Mouse (Mus musculus) embryonic fibroblast, embryonic 13.5 days (primary cell): Measurements from ENCODE around the gene Endou. TPM values are rescaled to one million over a fixed set of nuclear protein-coding genes. Genes with fewer than 3 reads are reported as not detected.

Experiments
- H3K27ac ChIP-seq: 2 replicates; pipeline ENCODE4 v1.5.1; 2012; ENCODE audit warnings: low read length, control low read depth, inconsistent platforms; ENCODE audit not compliant: insufficient read depth
- H3K4me1 ChIP-seq: 2 replicates; pipeline ENCODE4 v1.6.1; 2011; ENCODE audit warnings: low read length; ENCODE audit not compliant: control insufficient read depth, insufficient read depth
- H3K4me3 ChIP-seq: 2 replicates; pipeline ENCODE4 v1.5.1; 2011; ENCODE audit warnings: mild to moderate bottlenecking, control low read depth, low read length; ENCODE audit not compliant: insufficient read depth
- CTCF ChIP-seq: IDR thresholded peaks from 2 replicates; pipeline ENCODE4 v1.5.1; 2011; ENCODE audit warnings: mild to moderate bottlenecking, control low read depth, low read length, moderate library complexity, borderline replicate concordance; ENCODE audit not compliant: insufficient read depth
- POLR2A ChIP-seq: IDR thresholded peaks from 2 replicates; pipeline ENCODE4 v1.6.1; 2011; ENCODE audit warnings: low read depth, mild to moderate bottlenecking, control low read depth, low read length, moderate library complexity
- polyA plus RNA-seq: library from polyadenylated mRNA; stranded (reverse); fragments of >200 nt; gene quantifications from 2 replicates; pipeline ENCODE4 v1.2.4, GENCODE M21; 2011; ENCODE audit warnings: low read depth; ENCODE audit not compliant: missing spikeins, insufficient read length

Endou gene
- not detected in 2 replicates for polyA plus RNA-seq

DNA sequence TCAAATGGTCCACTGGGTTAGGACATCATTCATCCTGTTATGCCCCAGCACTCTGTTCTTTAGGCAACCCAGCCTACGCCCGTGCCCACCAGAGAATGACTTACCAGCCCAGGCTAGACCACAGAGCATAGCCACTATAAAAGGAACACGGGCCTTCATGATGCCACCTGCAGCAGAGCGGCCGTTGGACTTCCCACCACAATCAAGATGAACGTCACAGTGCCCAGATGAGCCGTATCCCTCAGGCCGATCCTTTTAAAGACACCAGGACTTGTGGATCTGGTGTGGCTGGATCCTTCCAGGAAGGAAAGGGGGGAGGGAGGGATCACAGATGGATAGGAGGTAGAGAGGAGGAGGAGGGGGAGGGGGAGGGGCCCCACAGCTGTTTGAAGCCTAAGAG, at the start of gene Endou:
Gene Endou, minus strand, starts transcription at position 229 of the 400 bp plus-strand sequence.
- no peak for TF ChIP-seq CTCF
- TF ChIP-seq POLR2A = no peak
- no peak within 1 kb of the TSS for H3K27ac ChIP-seq
- H3K4me3 ChIP-seq = no peak within 1 kb of the TSS
- no peaks in the 10 kb centered on the region for H3K4me1 ChIP-seq

DNA sequence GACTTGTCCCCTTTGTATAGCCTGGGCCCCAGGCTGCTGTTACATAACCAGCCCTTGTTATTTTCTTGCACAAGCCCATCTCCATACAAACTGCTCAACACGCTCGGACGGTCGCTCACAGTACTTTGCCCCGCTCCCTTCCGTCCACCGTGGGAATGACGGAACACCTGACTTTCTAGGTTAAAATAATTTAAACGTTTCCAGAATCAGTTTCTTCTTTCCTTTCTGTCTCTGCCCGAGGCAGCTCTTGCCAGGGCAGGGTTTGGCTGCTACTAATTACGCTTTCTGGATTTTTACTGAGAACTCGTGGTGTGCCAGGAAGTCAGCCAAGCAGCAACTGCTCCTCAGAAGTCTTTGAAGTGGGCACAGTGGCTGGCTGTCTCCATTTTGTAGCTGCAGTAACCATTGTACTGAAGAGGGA, 49.5 kb upstream of the Endou start:
- peaks cover 17% of the 10 kb centered on the region for H3K4me1 ChIP-seq
- H3K4me3 ChIP-seq = no peak overlapping the region
- TF ChIP-seq CTCF = no peak
- TF ChIP-seq POLR2A = no peak
- peak overlapping the region; percentile 91 for H3K27ac ChIP-seq

DNA sequence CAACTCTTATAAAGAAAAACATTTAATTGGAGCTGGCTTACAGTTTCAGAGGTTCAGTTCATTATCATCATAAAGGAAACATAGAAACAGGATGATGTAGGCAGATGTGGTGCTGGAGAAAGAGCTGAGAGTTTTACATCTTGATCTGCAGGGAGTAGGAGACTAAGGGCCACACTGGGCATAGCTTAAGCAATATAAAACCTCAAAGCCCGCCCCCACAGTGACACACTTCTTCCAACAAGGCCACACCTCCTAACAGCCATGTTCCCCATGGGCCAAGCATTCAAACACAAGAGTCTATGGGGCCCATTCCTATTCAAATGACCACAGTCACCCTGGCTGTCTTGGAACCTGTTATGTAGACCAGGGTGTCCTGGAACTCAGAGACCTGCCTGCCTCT, 48.4 kb upstream of the Endou start:
- TF ChIP-seq POLR2A (no peak), CTCF (no peak)
- no peak overlapping the region for H3K4me3 ChIP-seq
- peaks cover 21% of the 10 kb centered on the region for H3K4me1 ChIP-seq
- peak overlapping the region; percentile 91 for H3K27ac ChIP-seq

DNA sequence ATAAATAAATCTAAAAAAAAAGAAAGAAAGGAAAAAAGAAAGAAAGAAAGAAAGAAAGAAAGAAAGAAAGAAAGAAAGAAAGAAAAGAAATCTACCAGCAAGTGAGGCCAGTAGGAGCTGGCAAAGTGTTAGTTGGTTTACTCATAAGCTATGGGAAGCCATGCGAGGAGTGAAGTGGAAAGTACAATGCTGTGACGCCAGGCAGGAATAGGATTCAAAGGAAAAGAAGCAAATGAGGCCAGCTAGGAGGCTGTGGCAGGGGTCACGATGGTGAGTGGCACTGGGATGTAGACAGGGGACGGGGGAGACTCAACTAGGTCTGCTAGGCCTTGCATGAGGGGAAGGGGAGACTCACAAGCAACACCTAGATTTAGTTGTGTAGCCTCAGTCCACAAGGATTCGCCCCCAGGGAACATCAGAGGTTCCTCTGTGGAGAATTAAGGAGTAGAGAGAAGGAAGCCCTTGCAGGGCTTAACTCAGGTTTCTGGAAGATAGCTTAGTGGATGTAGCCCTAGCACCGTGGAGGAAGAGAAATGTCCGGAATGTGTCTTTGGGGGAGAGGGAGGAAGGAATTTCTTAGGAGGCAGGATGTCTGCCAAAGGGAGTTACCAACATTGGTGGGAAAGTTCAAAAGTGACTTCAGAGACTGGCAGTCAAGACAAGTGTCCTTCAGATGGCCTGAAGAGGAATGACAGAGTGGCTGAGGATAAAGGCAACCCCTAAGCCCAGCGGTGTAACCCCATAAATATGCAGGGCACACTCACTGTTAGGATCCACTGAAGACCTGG, 47.4 kb upstream of the Endou start, which contains the start of gene Slc48a1:
Gene Slc48a1, plus strand, starts transcription at position 210 of the 788 bp plus-strand sequence.
- peaks cover 21% of the 10 kb centered on the region for H3K4me1 ChIP-seq
- no peak within 1 kb of the TSS for H3K4me3 ChIP-seq
- peak within 1 kb of the TSS; percentile 22 for H3K27ac ChIP-seq
- TF ChIP-seq POLR2A = no peak
- TF ChIP-seq CTCF = no peak

DNA sequence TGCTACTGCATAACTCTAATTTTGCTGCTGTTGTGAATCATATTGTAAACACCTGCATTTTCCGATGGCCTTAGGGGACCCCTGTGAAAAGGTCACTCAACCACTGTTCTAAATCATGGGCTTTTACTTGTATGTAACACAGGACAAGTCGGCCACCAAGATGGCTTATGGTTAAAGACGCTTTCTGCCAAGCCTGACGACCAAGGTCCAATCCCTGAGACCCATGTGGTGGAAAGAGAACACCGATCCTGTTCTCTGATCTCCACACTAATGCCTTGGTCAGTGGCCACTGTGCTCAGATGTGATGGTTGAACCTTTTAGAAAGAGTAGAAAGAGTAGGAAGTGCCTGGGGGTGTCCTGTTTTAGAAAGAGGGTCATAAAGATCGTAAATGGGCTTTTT, 45.8 kb upstream of the Endou start:
- peaks cover 28% of the 10 kb centered on the region for H3K4me1 ChIP-seq
- TF ChIP-seq CTCF = no peak
- no peak for TF ChIP-seq POLR2A
- H3K27ac ChIP-seq = no peak overlapping the region

DNA sequence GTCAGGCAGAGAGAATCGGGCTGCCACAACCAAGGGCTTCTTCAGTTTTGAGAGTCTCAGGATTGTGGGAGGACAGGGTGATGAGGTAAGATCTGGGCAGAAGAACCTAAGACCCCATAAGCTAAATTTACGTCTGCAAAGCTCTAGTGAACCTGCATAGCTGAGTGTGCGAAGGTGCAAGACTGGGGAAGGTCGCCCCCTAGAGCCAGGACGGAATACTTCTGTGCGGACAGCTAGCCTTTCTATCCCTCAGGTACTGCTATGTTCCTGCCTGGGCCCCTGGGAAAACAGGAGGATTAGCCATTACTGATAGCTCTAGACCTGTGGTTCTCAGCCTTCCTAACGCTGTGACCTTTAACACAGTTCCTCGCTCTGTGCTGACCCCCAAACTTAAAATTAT, 45.4 kb upstream of the Endou start:
- Histone ChIP-seq H3K4me3 (no peak overlapping the region), H3K4me1 (peaks cover 28% of the 10 kb centered on the region), H3K27ac (no peak overlapping the region)
- TF ChIP-seq POLR2A (no peak), CTCF (peak; percentile 80)

More for the DNA sequence above, 45.8 kb upstream of the Endou start:
- no peak overlapping the region for H3K4me3 ChIP-seq

DNA sequence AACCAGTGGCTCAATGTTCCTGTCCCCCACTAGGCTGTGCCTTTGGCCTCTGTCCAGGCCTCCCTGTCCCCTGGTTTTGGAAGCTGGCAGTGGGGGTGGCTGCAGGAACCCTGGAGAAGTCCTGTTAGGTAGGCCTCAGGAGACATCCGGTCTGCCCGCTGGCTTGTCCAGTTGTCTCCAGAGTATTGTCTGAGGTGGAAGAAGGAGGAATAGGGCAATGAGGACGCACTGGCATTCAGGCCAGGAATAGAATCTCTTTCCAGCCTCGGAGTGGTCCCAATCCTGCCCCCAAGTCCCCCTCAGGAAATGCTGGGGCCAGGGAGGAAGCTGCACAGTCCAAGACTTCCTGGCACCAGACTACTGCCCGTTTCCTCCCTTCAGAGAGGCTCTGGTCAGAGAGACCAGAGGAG, 42.8 kb upstream of the Endou start:
- no peak overlapping the region for H3K27ac ChIP-seq
- no peak overlapping the region for H3K4me3 ChIP-seq
- TF ChIP-seq CTCF = no peak
- no peak for TF ChIP-seq POLR2A
- peaks cover 19% of the 10 kb centered on the region for H3K4me1 ChIP-seq

DNA sequence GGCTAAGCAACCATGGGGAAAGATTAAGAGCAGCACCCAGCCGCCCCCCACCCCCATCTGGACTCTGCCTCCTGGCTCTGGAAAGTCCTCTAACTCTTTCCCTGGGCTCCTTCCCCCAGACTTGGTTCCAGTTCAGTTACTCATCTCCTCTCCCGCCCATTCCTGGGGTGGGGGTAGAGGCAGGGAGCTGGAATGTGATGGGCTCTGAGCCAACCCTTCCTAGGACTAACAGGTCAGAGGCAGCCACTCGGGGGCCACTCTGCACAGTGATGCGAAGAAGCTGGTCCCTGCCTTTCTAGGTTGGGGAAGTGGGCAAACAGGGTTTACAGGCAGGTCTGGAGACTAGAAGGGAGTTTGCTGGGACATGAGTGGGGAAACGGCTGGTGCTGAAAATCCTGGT, 42.0 kb upstream of the Endou start:
- Histone ChIP-seq H3K4me3 (no peak overlapping the region), H3K4me1 (peaks cover 12% of the 10 kb centered on the region), H3K27ac (peak overlapping the region; percentile 95)
- TF ChIP-seq POLR2A (no peak; the same call in 1 of the 2 replicates), CTCF (no peak)

DNA sequence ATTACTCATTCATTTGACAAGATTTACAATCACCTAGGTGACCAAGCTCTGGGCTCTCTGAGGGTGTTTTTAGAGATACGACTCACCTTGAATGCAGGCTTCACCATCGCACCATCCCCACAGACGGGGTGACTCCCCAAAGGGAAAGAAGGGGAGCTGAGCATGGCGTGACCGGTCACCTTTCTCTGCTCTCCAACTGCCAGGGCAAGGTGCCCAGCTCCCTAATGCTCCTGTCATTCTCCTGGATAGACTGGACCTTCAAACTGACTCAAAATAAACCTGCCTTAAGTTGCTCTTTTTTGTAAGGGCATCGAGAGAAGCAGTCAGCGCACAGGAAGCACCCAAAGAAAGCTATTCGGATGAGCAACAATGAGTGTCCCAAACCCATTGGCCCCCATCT, 39.1 kb upstream of the Endou start:
- no peak overlapping the region for H3K4me3 ChIP-seq
- TF ChIP-seq CTCF (no peak), POLR2A (no peak)
- no peak overlapping the region for H3K27ac ChIP-seq
- H3K4me1 ChIP-seq = peaks cover 7% of the 10 kb centered on the region

DNA sequence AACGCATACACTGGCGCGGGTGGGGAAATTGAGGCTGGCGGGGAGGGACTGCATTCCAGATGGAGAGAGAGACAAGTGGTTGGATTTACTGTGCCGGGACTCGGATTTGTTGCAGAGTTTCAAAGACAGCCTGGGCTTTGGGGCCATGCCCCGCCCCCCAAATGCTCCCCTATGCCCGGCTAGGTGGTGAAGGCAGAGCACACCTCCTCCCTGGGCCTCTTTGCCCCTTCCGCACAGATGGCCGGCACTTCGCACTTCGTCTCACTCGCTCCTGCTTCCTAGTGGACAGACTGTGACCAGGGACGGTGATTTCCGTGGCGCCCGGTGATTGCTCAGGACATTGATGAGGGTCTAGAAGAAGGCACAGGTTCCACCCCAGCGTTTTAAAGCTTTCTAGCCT, 37.1 kb upstream of the Endou start:
- H3K27ac ChIP-seq = peak overlapping the region; percentile 36; the same call in 1 of the 2 replicates
- peaks cover 6% of the 10 kb centered on the region for H3K4me1 ChIP-seq
- TF ChIP-seq POLR2A (peak; percentile 52), CTCF (peak; percentile 35; the same call in 1 of the 2 replicates)
- peak overlapping the region; percentile 56 for H3K4me3 ChIP-seq
